Mouse (Mus musculus): ENCODE results near the gene Osbpl3.

GRCm38 (mm10) chr6:50461585-50461984 is 5.6 kb upstream of the Osbpl3 start:
- TF ChIP-seq CTCF (IDR thresholded peaks at IDR 0.05) (no peak), POLR2A (IDR thresholded peaks at IDR 0.05; ENCODE audit: insufficient read depth, low read depth, low read length) (no peak)
